Mouse (Mus musculus): Measurements from ENCODE around the gene Olfr190. TPM values are rescaled to one million over a fixed set of nuclear protein-coding genes. Genes with fewer than 3 reads are reported as not detected.

Olfr190 gene
- polyA plus RNA-seq, 1 experiment from 2014 or later: not detected

- H3K36me3 ChIP-seq: no peaks in the 10 kb centered on the region
- 86% methylated on average over 7 of the region's 7 CpGs for WGBS
- no peaks in the 10 kb centered on the region for H3K4me1 ChIP-seq (replicated peaks)
- H3K27me3 ChIP-seq (ENCODE audit: insufficient read depth, poor library complexity, severe bottlenecking): no peaks in the 10 kb centered on the region
- DNase-seq (ENCODE audit: low spot score): no peak
- H3K9me3 ChIP-seq: no peaks in the 10 kb centered on the region
- no peak within 1 kb of the TSS for H3K27ac ChIP-seq
- H3K4me3 ChIP-seq: no peak within 1 kb of the TSS
These were observed 38.1 kb downstream of the Olfr190 start, which contains the start of gene Olfr187 for GRCm38 (mm10) chr16:59039710-59040109. Gene Olfr187 (minus strand): TSS chr16:59039767.

GRCm38 (mm10) chr16:59030191-59030590, 47.6 kb downstream of the Olfr190 start, which contains the start of gene Olfr186:
Gene Olfr186 (minus strand): TSS chr16:59030291.
- Histone ChIP-seq H3K9me3 (no peaks in the 10 kb centered on the region), H3K4me1 (replicated peaks) (no peaks in the 10 kb centered on the region), H3K27me3 (ENCODE audit: insufficient read depth, poor library complexity, severe bottlenecking) (no peaks in the 10 kb centered on the region), H3K36me3 (no peaks in the 10 kb centered on the region), H3K27ac (no peak within 1 kb of the TSS), H3K4me3 (no peak within 1 kb of the TSS)
- WGBS: 89% methylated on average over 4 of the region's 4 CpGs
- DNase-seq (ENCODE audit: low spot score): no peak

Other genes starting within 250 kb of the Olfr190 start
- gene Olfr177, start 203.2 kb downstream of the Olfr190 start, polyA plus RNA-seq (2016; fragmentation: Nextera tagmentation; extraction: Ambion mirVana): not detected in 2 replicates
- not detected in 2 replicates for gene Olfr178, start 185.9 kb downstream of the Olfr190 start, polyA plus RNA-seq (2016; fragmentation: Nextera tagmentation; extraction: Ambion mirVana)
- gene Olfr181, start 149.2 kb downstream of the Olfr190 start, polyA plus RNA-seq (2016; fragmentation: Nextera tagmentation; extraction: Ambion mirVana): not detected in 2 replicates
- not detected in 2 replicates for gene Olfr180, start 148.6 kb downstream of the Olfr190 start, polyA plus RNA-seq (2016; fragmentation: Nextera tagmentation; extraction: Ambion mirVana)
- gene Olfr183, start 82.6 kb downstream of the Olfr190 start, polyA plus RNA-seq (2016; fragmentation: Nextera tagmentation; extraction: Ambion mirVana): not detected in 2 replicates
- gene Olfr186, start 47.7 kb downstream of the Olfr190 start, polyA plus RNA-seq (2016; fragmentation: Nextera tagmentation; extraction: Ambion mirVana): not detected in 2 replicates
- not detected in 2 replicates for gene Olfr187, start 38.2 kb downstream of the Olfr190 start, polyA plus RNA-seq (2016; fragmentation: Nextera tagmentation; extraction: Ambion mirVana)
- gene Olfr191, start 11.8 kb upstream of the Olfr190 start, polyA plus RNA-seq (2016; fragmentation: Nextera tagmentation; extraction: Ambion mirVana): not detected in 2 replicates
- gene Olfr193, start 33.9 kb upstream of the Olfr190 start, polyA plus RNA-seq (2016; fragmentation: Nextera tagmentation; extraction: Ambion mirVana): not detected in 2 replicates
- gene Olfr194, start 43.1 kb upstream of the Olfr190 start, polyA plus RNA-seq (2016; fragmentation: Nextera tagmentation; extraction: Ambion mirVana): not detected in 2 replicates
- not detected in 2 replicates for gene Olfr195, start 69.0 kb upstream of the Olfr190 start, polyA plus RNA-seq (2016; fragmentation: Nextera tagmentation; extraction: Ambion mirVana)
- gene Olfr196, start 92.4 kb upstream of the Olfr190 start, polyA plus RNA-seq (2016; fragmentation: Nextera tagmentation; extraction: Ambion mirVana): not detected in 2 replicates
- gene Olfr198, start 125.5 kb upstream of the Olfr190 start, polyA plus RNA-seq (2016; fragmentation: Nextera tagmentation; extraction: Ambion mirVana): not detected in 2 replicates
- not detected in 2 replicates for gene Olfr199, start 141.8 kb upstream of the Olfr190 start, polyA plus RNA-seq (2016; fragmentation: Nextera tagmentation; extraction: Ambion mirVana)
- gene Olfr201, start 194.6 kb upstream of the Olfr190 start, polyA plus RNA-seq (2016; fragmentation: Nextera tagmentation; extraction: Ambion mirVana): not detected in 2 replicates
- not detected in 2 replicates for gene Olfr202, start 208.8 kb upstream of the Olfr190 start, polyA plus RNA-seq (2016; fragmentation: Nextera tagmentation; extraction: Ambion mirVana)
- not detected in 2 replicates for gene Olfr203, start 220.9 kb upstream of the Olfr190 start, polyA plus RNA-seq (2016; fragmentation: Nextera tagmentation; extraction: Ambion mirVana)
- not detected in 2 replicates for gene Olfr204, start 240.2 kb upstream of the Olfr190 start, polyA plus RNA-seq (2016; fragmentation: Nextera tagmentation; extraction: Ambion mirVana)

All from hindbrain, embryonic 10.5 days (tissue).